Mouse (Mus musculus): Measurements from ENCODE around the gene Hps4. TPM values are rescaled to one million over a fixed set of nuclear protein-coding genes. Genes with fewer than 3 reads are reported as not detected.

The Hps4 gene
- total RNA-seq, 2 experiments from 2014 or later, result 26.9 to 38.3 TPM

DNA sequence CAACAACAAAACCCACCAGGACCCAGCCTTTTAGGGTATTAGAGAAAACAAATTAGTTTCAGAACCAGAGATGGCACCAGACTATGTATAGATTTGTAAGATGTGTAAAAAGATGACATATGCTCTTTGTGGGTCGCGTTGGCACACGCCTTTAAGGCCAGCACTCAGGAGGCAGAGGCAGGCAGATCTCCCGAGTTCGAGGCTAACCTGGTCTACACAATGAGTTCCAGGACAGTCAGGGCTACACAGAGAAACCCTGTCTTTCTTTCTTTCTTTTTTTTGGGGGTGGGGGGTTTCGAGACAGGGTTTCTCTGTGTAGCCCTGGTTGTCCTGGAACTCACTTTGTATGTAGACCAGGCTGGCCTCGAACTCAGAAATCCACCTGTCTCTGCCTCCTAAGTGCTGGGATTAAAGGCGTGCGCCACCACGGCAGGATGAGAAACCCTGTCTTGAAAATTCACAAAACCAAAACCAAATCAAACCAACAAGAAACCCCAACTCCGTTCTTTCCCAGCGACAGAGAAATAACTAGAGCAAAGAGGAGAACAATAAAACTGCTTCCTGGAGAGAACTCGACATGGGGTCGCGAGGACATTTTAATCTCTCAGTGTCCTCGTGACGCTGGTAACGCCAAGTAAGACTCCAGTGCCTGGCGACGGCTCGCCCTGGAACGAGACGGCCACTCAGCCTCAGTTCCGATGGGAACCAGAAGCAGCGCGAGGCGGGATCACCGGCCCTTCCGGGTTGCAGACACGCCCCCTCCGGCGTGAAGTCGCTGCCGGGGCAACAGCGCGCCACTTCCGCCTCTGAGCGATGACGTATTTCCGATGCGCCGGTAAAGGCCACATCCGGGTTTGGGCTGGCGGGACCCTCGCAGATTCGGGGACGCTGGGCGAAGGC lies 17.1 kb upstream of the Hps4 start, which contains the start of gene Tfip11:
TSS of gene Tfip11 (plus strand) at position 813 of the 900 bp plus-strand sequence.
- H3K4me3 ChIP-seq, result peak within 1 kb of the TSS; percentile 100
- intact Hi-C loops (cut with DNase I), result loop anchor here (1.0 to 2.0 kb wide), 3 partner anchors 18 to 85 kb away; partner anchors contain the start of genes Hps4, Srrd and Tpst2
- DNase-seq (ENCODE audit: extremely low spot score in 1 of 2, low spot score in 2 of 2), result peak; percentile 95 to 98
- H3K27ac ChIP-seq, result peak within 1 kb of the TSS; percentile 95
- TF ChIP-seq CTCF (IDR thresholded peaks at IDR 0.05), result peak; percentile 34

GRCm38 (mm10) chr5:112326446-112327009 lies 16.4 kb upstream of the Hps4 start:
- H3K27ac ChIP-seq, result peak overlapping the region; percentile 95
- TF ChIP-seq CTCF (IDR thresholded peaks at IDR 0.05), result no peak
- intact Hi-C loops (cut with DNase I), result loop anchor here (1.0 to 2.0 kb wide), 3 partner anchors 17 to 86 kb away; partner anchors contain the start of genes Hps4, Srrd and Tpst2

DNA sequence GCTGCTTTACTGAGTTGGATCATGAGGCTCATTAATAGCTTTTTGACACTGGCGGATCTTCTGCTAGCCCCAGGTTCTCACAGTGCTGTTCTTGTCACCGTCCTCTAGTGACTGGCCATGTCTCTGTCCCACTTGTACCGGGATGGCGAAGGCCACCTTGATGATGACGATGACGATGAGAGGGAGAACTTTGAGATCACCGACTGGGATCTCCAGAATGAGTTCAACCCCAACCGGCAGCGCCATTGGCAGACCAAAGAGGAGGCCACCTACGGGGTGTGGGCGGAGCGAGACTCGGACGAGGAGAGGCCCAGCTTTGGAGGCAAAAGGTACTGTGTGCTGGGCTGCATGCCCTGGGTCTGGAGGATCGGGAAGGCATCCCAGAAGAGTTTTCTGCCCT lies 15.0 kb upstream of the Hps4 start:
- Histone ChIP-seq H3K27ac (no peak overlapping the region), H3K4me3 (no peak overlapping the region)
- no peak for TF ChIP-seq CTCF (IDR thresholded peaks at IDR 0.05)
- DNase-seq (ENCODE audit: extremely low spot score in 1 of 2, low spot score in 2 of 2), result no peak
- intact Hi-C loops (cut with DNase I), result loop anchor here (2.0 kb wide), 1 partner anchor 51 kb away; the partner anchor contains the start of gene Tpst2

More at GRCm38 (mm10) chr5:112326446-112327009, 16.4 kb upstream of the Hps4 start:
- H3K4me3 ChIP-seq, result peak overlapping the region; percentile 100
- no peak for DNase-seq (ENCODE audit: extremely low spot score in 1 of 2, low spot score in 2 of 2)

DNA sequence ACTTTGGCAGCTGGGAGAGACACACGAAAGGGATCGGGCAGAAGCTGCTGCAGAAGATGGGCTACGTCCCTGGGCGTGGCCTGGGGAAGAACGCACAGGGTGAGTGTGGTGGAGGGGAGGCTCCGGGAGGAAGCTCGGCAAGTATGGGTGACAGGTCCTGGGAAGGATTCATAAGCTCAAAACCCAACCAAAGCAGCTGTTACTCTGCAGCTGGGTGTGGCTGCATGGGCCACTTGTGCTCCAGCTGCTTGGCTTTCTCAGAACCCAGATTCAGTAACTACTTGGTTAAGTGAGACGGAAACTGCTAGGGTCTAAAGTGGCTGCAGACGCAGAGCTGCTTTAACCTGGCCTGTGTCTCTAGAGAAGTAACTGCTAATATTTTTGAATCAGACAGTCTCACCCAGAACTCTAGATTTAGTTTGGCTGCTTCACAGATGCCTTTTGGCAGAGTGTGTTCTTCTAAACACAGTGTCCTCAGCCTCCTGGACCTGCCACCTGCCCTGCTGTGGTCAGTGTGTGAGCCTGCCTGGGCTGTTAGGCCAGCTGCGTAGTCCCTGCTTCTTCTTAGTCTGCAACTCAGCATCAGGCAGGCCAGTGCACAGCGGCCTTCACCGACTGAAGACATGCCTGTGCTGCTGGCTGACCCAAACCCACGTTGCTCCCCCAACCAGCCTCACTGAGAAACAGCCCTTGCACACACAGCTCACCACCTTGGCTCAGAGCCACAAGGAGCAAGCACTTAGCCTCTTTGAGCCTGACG lies 12.9 kb upstream of the Hps4 start:
- Histone ChIP-seq H3K27ac (no peak overlapping the region), H3K4me3 (no peak overlapping the region)
- no peak for TF ChIP-seq CTCF (IDR thresholded peaks at IDR 0.05)
- DNase-seq (ENCODE audit: extremely low spot score in 1 of 2, low spot score in 2 of 2), result no peak
- intact Hi-C loops (cut with DNase I), result no loop called here

GRCm38 (mm10) chr5:112335473-112335872 lies 7.4 kb upstream of the Hps4 start:
- peak; percentile 62 for TF ChIP-seq CTCF (IDR thresholded peaks at IDR 0.05)
- peak; percentile 47 to 60 for DNase-seq (ENCODE audit: extremely low spot score in 1 of 2, low spot score in 2 of 2)
- H3K27ac ChIP-seq, result no peak overlapping the region
- intact Hi-C loops (cut with DNase I), result loop anchor here (2.0 kb wide), 1 partner anchor 95 kb away; no protein-coding TSS in a partner anchor
- H3K4me3 ChIP-seq, result no peak overlapping the region

DNA sequence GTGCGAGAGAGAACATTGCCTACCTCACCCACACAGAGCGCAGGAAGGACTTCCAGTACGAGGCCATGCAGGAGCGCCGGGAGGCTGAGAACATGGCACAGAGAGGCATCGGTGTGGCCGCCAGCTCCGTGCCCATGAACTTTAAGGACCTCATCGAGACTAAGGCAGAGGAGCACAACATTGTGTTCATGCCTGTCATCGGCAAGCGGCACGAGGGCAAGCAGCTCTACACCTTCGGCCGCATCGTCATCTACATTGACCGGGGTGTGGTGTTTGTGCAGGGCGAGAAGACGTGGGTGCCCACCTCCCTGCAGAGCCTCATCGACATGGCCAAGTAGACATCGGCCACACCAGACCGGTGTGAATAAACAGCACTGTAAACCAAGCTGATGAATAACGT lies 5.9 kb upstream of the Hps4 start:
- Histone ChIP-seq H3K4me3 (no peak overlapping the region), H3K27ac (no peak overlapping the region)
- intact Hi-C loops (cut with DNase I), result no loop called here
- TF ChIP-seq CTCF (IDR thresholded peaks at IDR 0.05), result no peak
- no peak for DNase-seq (ENCODE audit: extremely low spot score in 1 of 2, low spot score in 2 of 2)

GRCm38 (mm10) chr5:112339215-112339614 lies 3.7 kb upstream of the Hps4 start:
- no peak for DNase-seq (ENCODE audit: extremely low spot score in 1 of 2, low spot score in 2 of 2)
- peak; percentile 13 for TF ChIP-seq CTCF (IDR thresholded peaks at IDR 0.05)
- intact Hi-C loops (cut with DNase I), result no loop called here
- Histone ChIP-seq H3K4me3 (no peak overlapping the region), H3K27ac (no peak overlapping the region)

GRCm38 (mm10) chr5:112343205-112343595 lies 317 bp downstream of the Hps4 start:
- intact Hi-C loops (cut with DNase I), result loop anchor here (1.0 kb wide), 1 partner anchor 17 kb away; the partner anchor contains the start of gene Tfip11
- peak in 1 of 2 experiments; percentile 31 for DNase-seq (ENCODE audit: extremely low spot score in 1 of 2, low spot score in 2 of 2)
- Histone ChIP-seq H3K4me3 (peak overlapping the region; percentile 85), H3K27ac (peak overlapping the region; percentile 96)
- TF ChIP-seq CTCF (IDR thresholded peaks at IDR 0.05), result no peak

- intact Hi-C loops (cut with DNase I), result loop anchor here (2.0 kb wide), 1 partner anchor 84 kb away; no protein-coding TSS in a partner anchor
- TF ChIP-seq CTCF (IDR thresholded peaks at IDR 0.05), result no peak
- H3K27ac ChIP-seq, result peak overlapping the region; percentile 96
- H3K4me3 ChIP-seq, result peak overlapping the region; percentile 20; the same call in 1 of the 2 replicates
- DNase-seq (ENCODE audit: extremely low spot score in 1 of 2, low spot score in 2 of 2), result peak in 1 of 2 experiments; percentile 55
Measured at GRCm38 (mm10) chr5:112344092-112344960, 1.4 kb downstream of the Hps4 start.

DNA sequence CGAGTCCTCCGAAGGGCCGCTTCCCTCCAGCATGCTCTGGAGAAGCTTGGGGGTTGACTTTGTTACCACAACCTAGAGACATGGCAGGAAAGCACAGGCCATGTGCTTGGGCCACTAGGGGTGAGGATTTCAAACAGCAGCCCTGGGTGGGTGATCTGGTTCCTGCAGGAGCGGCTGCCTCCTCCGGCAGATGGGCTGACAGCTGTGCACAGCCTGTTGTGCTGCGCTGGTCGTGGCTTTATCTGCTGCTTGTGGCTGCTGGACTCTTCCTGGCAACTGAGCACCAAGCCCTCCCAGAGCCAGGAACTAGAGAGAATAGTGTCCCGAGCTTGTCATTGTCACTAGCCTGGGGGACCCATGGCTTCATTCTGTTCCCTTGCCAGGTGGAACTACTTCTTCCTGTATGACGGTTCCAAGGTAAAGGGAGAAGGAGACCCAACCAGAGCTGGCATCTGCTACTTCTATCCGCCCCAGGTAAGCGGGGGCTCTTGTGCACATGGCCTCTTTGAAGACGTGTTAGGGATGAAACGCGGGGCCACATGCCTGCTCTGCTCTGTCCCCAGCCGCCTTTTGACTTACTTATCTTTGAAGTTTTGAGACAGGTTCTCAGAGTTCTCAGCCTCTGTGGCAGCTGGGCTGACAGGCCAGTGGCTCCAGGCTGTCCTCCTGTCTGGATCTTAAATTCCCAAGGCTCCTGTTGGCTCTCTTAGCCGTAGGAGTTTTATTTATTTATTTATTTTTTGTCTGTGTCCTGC lies 3.5 kb downstream of the Hps4 start:
- TF ChIP-seq CTCF (IDR thresholded peaks at IDR 0.05), result no peak
- DNase-seq (ENCODE audit: extremely low spot score in 1 of 2, low spot score in 2 of 2), result no peak
- H3K27ac ChIP-seq, result no peak overlapping the region
- peak overlapping the region; percentile 13 for H3K4me3 ChIP-seq
- intact Hi-C loops (cut with DNase I), result no loop called here

Measured in left cerebral cortex, adult 2 months (tissue).